Mouse (Mus musculus): ENCODE measurements around the gene Olfr1406. TPM values are rescaled to one million over a fixed set of nuclear protein-coding genes. Genes with fewer than 3 reads are reported as not detected.

Gene Olfr1406
- polyA plus RNA-seq, 1 experiment from 2014 or later, result not detected

DNA sequence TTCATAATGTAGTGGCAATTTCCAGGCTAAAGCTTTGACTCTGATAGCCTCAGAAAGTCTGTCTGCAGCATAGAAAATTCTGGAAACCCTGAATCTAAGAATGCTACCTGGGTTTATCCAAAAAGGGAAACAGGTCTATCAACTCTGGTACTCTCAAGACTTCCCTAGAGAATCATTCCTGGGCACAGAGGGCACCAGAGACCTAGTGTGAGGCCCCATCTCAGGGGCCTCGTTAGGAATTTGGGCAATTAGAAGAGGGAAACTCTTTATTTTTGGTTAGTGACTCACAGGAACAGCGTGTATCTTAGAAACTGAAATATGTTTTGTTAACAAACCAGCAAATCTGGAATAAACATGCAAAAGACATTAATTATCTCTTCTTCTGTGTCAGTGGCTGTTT is 53.2 kb downstream of the Olfr1406 start, which contains the start of gene Olfr1408:
Olfr1408 (minus strand) TSS at position 101 of the 400 bp plus-strand sequence.
- H3K4me2 ChIP-seq (ENCODE audit: low read length), result no peak within 1 kb of the TSS
- 82% methylated on average over 2 of the region's 2 CpGs for WGBS

More for the DNA sequence above, 53.2 kb downstream of the Olfr1406 start, which contains the start of gene Olfr1408:
- ATAC-seq, result no peak
- Histone ChIP-seq H3K36me3 (ENCODE audit: control insufficient read depth, insufficient read depth, low read length) (no peaks in the 10 kb centered on the region), H3K27me3 (replicated peaks; ENCODE audit: control insufficient read depth, insufficient read depth, low read length) (no peaks in the 10 kb centered on the region), H3K4me3 (ENCODE audit: low read length) (no peak within 1 kb of the TSS), H3K9ac (ENCODE audit: low read depth, low read length) (no peak within 1 kb of the TSS), H3K27ac (ENCODE audit: low read depth, low read length) (no peak within 1 kb of the TSS), H3K9me3 (ENCODE audit: control insufficient read depth, low read length) (no peaks in the 10 kb centered on the region), H3K4me1 (ENCODE audit: control insufficient read depth, insufficient read depth, low read depth, low read length) (no peaks in the 10 kb centered on the region)

Other genes with a start within 250 kb of the Olfr1406 start
- gene Olfr16, start 240.2 kb downstream of the Olfr1406 start, polyA plus RNA-seq (2015; fragmentation: Nextera tagmentation; extraction: Ambion mirVana), result not detected in 2 replicates
- gene Olfr1408, start 53.3 kb downstream of the Olfr1406 start, polyA plus RNA-seq (2015; fragmentation: Nextera tagmentation; extraction: Ambion mirVana), result not detected in 2 replicates
- gene Olfr218, start 7.2 kb upstream of the Olfr1406 start, polyA plus RNA-seq (2015; fragmentation: Nextera tagmentation; extraction: Ambion mirVana), result not detected in 2 replicates
- not detected in 2 replicates for gene Olfr1404, start 21.8 kb upstream of the Olfr1406 start, polyA plus RNA-seq (2015; fragmentation: Nextera tagmentation; extraction: Ambion mirVana)
- not detected in 2 replicates for gene Fcer1a, start 36.6 kb upstream of the Olfr1406 start, polyA plus RNA-seq (2015; fragmentation: Nextera tagmentation; extraction: Ambion mirVana)
- not detected in 2 replicates for gene Olfr418, start 75.4 kb upstream of the Olfr1406 start, polyA plus RNA-seq (2015; fragmentation: Nextera tagmentation; extraction: Ambion mirVana)
- not detected in 2 replicates for gene Mptx2, start 87.1 kb upstream of the Olfr1406 start, polyA plus RNA-seq (2015; fragmentation: Nextera tagmentation; extraction: Ambion mirVana)
- 17.5 and 20.4 TPM in 2 replicates for gene Ackr1, start 143.1 kb upstream of the Olfr1406 start, polyA plus RNA-seq (2015; fragmentation: Nextera tagmentation; extraction: Ambion mirVana)
- gene Aim2, start 160.2 kb upstream of the Olfr1406 start, polyA plus RNA-seq (2015; fragmentation: Nextera tagmentation; extraction: Ambion mirVana), result 0.99 and 1.6 TPM in 2 replicates
- 64.9 and 70.2 TPM in 2 replicates for gene Cadm3, start 177.1 kb upstream of the Olfr1406 start, polyA plus RNA-seq (2015; fragmentation: Nextera tagmentation; extraction: Ambion mirVana)

Measured in hindbrain, embryonic 16.5 days (tissue).